Mouse (Mus musculus): ENCODE data around the gene Trp53bp2. TPM values are rescaled to one million over a fixed set of nuclear protein-coding genes. Genes with fewer than 3 reads are reported as not detected.

The Trp53bp2 gene
- polyA plus RNA-seq, 1 experiment from 2014 or later: 17.9 TPM

DNA sequence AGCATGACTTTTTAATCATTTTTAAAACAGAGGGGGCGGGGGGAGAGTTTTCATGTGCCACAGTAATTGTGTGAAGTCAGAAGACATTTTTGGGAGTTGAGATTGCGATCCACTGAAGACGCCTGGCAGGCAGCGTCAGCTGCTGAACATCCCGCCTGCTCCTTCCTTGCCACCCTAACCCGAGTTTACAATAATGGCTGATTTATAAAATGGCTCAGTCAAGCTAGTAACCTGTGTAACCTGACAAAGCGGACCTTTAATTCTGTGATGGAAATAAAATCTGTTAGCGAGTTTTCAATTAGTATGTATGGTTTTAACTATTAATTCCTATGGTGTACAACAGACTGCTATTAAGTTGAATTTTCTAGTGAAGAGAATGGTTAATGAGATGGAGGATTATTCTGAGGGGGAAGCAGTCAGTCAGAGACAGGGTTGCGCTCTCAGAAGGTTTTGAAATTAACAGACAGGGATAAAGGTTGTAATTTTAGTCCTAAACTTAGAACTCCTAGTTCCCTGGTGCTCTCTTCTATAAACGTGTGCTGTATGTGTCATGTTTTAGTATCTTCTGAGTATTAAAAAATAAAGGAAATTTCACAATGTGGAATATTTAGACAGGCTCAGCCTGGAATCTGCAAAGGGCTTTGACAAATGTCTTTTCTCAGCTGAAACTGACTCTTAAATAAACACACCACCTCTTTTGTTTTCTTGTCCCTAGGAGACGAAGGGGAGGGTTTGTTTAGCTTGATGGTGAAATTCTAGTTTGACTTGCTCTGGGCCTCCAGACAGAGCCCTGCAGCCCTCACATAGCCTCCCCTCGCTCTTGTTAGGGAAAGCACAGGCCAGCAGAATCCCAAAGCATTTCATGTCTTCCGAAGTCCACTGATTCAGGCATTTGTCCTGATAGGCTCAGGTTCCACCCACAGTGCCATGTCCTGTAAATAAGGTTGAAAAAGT lies 51.6 kb downstream of the Trp53bp2 start:
- Histone ChIP-seq H3K27ac (peak overlapping the region; percentile 47), H3K79me2 (ENCODE audit: inconsistent target) (no peaks in the 10 kb centered on the region), H3K4me3 (ENCODE audit: inconsistent target) (no peak overlapping the region), H3K36me3 (ENCODE audit: inconsistent target) (peaks cover 7% of the 10 kb centered on the region; the same call in 1 of the 2 replicates)
- 94% methylated on average over 13 of the region's 13 CpGs for WGBS (ENCODE audit: missing documents)

- H3K4me3 ChIP-seq (ENCODE audit: inconsistent target): no peak overlapping the region
- WGBS (ENCODE audit: missing documents): 15% methylated on average over 7 of the region's 7 CpGs
- H3K27ac ChIP-seq: peak overlapping the region; percentile 47
- H3K36me3 ChIP-seq (ENCODE audit: inconsistent target): peaks cover under 1% of the 10 kb centered on the region; the same call in 1 of the 2 replicates
- H3K79me2 ChIP-seq (ENCODE audit: inconsistent target): no peaks in the 10 kb centered on the region
These were observed 52.3 kb downstream of the Trp53bp2 start for GRCm38 (mm10) chr1:182461261-182461660.

- H3K36me3 ChIP-seq (ENCODE audit: inconsistent target): no peaks in the 10 kb centered on the region; the same call in 1 of the 2 replicates
- H3K4me3 ChIP-seq (ENCODE audit: inconsistent target): no peak overlapping the region
- H3K79me2 ChIP-seq (ENCODE audit: inconsistent target): no peaks in the 10 kb centered on the region
- 95% methylated on average over 7 of the region's 10 CpGs for WGBS (ENCODE audit: missing documents)
- peak overlapping the region; percentile 47; the same call in 1 of the 2 replicates for H3K27ac ChIP-seq
These were observed 52.8 kb downstream of the Trp53bp2 start for GRCm38 (mm10) chr1:182461813-182462212.

DNA sequence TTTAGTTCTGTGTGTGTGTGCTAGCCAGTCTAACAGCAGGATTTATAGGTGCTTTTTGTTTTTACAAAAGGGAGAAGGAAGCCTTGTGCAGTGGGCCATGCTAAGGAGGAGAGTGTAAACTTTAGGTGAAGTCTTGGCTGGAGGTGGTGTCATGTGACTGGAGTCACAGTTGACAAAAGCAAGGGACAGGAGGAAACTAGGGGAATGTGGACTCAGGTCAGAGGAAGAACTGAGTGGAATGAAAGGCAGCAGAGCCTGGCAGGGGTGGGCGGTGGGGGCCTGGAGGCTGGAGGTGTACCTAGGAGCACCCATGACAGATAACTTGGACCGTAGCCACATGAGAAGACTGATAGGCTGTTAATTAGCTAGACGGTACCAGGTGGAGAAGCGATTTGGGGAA lies 56.3 kb downstream of the Trp53bp2 start:
- 85% methylated on average over 4 of the region's 4 CpGs for WGBS (ENCODE audit: missing documents)
- H3K36me3 ChIP-seq (ENCODE audit: inconsistent target): peaks cover 28% of the 10 kb centered on the region

GRCm38 (mm10) chr1:182465978-182466377 lies 57.0 kb downstream of the Trp53bp2 start:
- Histone ChIP-seq H3K4me3 (ENCODE audit: inconsistent target) (no peak overlapping the region), H3K79me2 (ENCODE audit: inconsistent target) (no peaks in the 10 kb centered on the region), H3K27ac (no peak overlapping the region), H3K36me3 (ENCODE audit: inconsistent target) (peaks cover 32% of the 10 kb centered on the region)
- WGBS (ENCODE audit: missing documents): 91% methylated on average over 4 of the region's 4 CpGs

More for the DNA sequence above, 56.3 kb downstream of the Trp53bp2 start:
- no peak overlapping the region for H3K4me3 ChIP-seq (ENCODE audit: inconsistent target)
- no peaks in the 10 kb centered on the region for H3K79me2 ChIP-seq (ENCODE audit: inconsistent target)
- H3K27ac ChIP-seq: no peak overlapping the region

GRCm38 (mm10) chr1:182475005-182475796 lies 66.2 kb downstream of the Trp53bp2 start:
- H3K36me3 ChIP-seq (ENCODE audit: inconsistent target): peaks cover 96% of the 10 kb centered on the region
- 82% methylated on average over 5 of the region's 5 CpGs for WGBS (ENCODE audit: missing documents)
- H3K27ac ChIP-seq: no peak overlapping the region
- no peaks in the 10 kb centered on the region for H3K79me2 ChIP-seq (ENCODE audit: inconsistent target)
- no peak overlapping the region for H3K4me3 ChIP-seq (ENCODE audit: inconsistent target)

- no peak overlapping the region for H3K4me3 ChIP-seq (ENCODE audit: inconsistent target)
- WGBS (ENCODE audit: missing documents): 98% methylated on average over 4 of the region's 4 CpGs
- H3K27ac ChIP-seq: no peak overlapping the region
- no peaks in the 10 kb centered on the region for H3K79me2 ChIP-seq (ENCODE audit: inconsistent target)
- peaks cover 99% of the 10 kb centered on the region for H3K36me3 ChIP-seq (ENCODE audit: inconsistent target)
These were observed 70.0 kb downstream of the Trp53bp2 start for GRCm38 (mm10) chr1:182478935-182479334.

GRCm38 (mm10) chr1:182481138-182481537 lies 72.2 kb downstream of the Trp53bp2 start:
- no peak overlapping the region for H3K4me3 ChIP-seq (ENCODE audit: inconsistent target)

DNA sequence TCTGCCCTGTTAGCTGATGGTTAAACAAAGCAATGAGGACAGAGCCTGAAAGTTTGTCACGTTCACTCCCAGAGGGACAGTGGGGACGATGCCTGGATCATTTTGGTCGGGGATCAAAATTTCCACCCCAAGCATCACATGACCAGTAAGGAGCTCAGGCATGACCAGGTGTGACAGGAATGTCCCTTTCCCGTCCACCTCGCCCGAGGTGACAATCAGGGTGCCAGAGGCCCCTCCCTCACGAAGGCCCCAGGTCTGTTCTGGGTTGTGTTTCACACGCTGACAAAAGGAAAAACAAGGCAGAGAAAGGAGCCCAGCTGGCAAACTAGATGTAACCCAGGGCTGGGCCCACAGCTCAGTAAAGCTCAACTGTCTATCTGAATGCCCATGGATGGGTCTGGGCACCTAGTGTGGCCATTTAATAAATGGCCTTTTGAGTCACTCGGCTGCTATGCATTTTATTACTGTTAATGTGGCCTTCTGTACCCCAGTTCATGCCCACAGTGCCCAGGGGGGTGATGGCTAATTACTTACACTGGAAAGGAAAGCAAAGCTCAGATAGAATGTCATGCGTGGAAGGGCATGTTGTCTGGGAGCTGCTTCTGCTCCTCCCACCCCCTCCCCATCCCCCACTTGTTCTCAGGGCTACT lies 72.8 kb downstream of the Trp53bp2 start:
- H3K36me3 ChIP-seq (ENCODE audit: inconsistent target): peaks cover 97% of the 10 kb centered on the region
- H3K79me2 ChIP-seq (ENCODE audit: inconsistent target): no peaks in the 10 kb centered on the region
- no peak overlapping the region for H3K27ac ChIP-seq
- no peak overlapping the region for H3K4me3 ChIP-seq (ENCODE audit: inconsistent target)
- WGBS (ENCODE audit: missing documents): 93% methylated on average over 10 of the region's 10 CpGs

More at GRCm38 (mm10) chr1:182481138-182481537, 72.2 kb downstream of the Trp53bp2 start:
- WGBS (ENCODE audit: missing documents): 93% methylated on average over 7 of the region's 7 CpGs
- peaks cover 97% of the 10 kb centered on the region for H3K36me3 ChIP-seq (ENCODE audit: inconsistent target)
- H3K27ac ChIP-seq: no peak overlapping the region
- no peaks in the 10 kb centered on the region for H3K79me2 ChIP-seq (ENCODE audit: inconsistent target)

DNA sequence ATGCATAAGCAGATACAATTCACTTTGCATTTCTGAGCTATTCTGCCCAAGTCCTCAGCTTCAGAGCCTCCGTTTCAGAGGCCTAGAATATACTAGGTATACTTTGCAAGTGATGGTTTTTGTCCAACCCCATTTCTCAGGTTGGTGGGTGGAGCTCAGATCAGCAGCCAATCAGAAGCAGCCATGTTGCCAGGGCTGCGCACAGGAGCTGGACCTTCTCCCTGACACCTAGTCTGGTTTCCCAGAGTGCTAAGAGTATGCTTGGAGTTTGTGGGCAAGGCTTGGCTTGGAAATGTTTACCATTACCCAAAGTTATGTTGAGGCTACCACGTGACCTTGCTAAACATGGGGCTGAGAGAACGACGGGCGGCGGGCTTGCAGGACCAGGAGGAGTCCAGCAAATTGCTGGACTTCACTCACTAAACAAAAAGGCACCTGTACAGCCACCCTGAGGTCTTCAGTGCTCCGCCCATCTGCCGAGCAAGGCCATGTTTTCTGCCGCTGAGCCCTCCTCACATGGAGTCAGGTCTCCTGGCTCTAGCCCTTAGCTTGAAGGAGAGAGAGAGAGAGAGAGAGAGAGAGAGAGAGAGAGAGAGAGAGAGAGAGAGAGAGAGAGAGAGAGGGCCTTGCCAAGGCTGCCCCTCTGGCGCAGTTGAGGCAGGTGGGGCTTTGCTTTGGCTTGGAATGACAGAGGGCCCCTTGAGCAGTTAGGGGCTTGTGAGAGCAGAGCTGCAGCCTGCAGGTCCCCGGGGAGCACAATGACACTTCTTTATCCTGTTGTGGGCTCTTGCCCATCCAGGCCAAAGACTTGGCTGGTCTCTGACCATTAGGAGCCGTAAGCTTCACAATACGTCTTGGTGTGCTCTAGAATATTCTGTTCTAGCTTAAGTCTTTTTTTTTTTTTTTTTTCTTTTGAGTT lies 74.3 kb downstream of the Trp53bp2 start:
- Histone ChIP-seq H3K27ac (no peak overlapping the region), H3K79me2 (ENCODE audit: inconsistent target) (no peaks in the 10 kb centered on the region), H3K36me3 (ENCODE audit: inconsistent target) (peaks cover 97% of the 10 kb centered on the region), H3K4me3 (ENCODE audit: inconsistent target) (no peak overlapping the region)
- 95% methylated on average over 7 of the region's 14 CpGs for WGBS (ENCODE audit: missing documents)

GRCm38 (mm10) chr1:182483910-182484274 lies 74.9 kb downstream of the Trp53bp2 start:
- Histone ChIP-seq H3K36me3 (ENCODE audit: inconsistent target) (peaks cover 96% of the 10 kb centered on the region), H3K4me3 (ENCODE audit: inconsistent target) (no peak overlapping the region), H3K27ac (no peak overlapping the region), H3K79me2 (ENCODE audit: inconsistent target) (no peaks in the 10 kb centered on the region)
- WGBS (ENCODE audit: missing documents): 95% methylated on average over 11 of the region's 12 CpGs

GRCm38 (mm10) chr1:182488503-182488902 lies 79.5 kb downstream of the Trp53bp2 start:
- no peak overlapping the region for H3K27ac ChIP-seq
- H3K4me3 ChIP-seq (ENCODE audit: inconsistent target): no peak overlapping the region
- peaks cover 18% of the 10 kb centered on the region for H3K79me2 ChIP-seq (ENCODE audit: inconsistent target)
- 93% methylated on average over 10 of the region's 10 CpGs for WGBS (ENCODE audit: missing documents)
- peaks cover 83% of the 10 kb centered on the region for H3K36me3 ChIP-seq (ENCODE audit: inconsistent target)

GRCm38 (mm10) chr1:182489803-182490452 lies 81.0 kb downstream of the Trp53bp2 start:
- 9% methylated on average over 21 of the region's 21 CpGs for WGBS (ENCODE audit: missing documents)
- no peak overlapping the region for H3K4me3 ChIP-seq (ENCODE audit: inconsistent target)
- H3K79me2 ChIP-seq (ENCODE audit: inconsistent target): peaks cover 32% of the 10 kb centered on the region
- no peak overlapping the region for H3K27ac ChIP-seq
- peaks cover 68% of the 10 kb centered on the region for H3K36me3 ChIP-seq (ENCODE audit: inconsistent target)
